Mouse (Mus musculus) hindbrain, embryonic 11.5 days (tissue): ENCODE measurements at regions not wholly inside any gene's neighbourhood (a gene's known extent, or its start where the extent isn't known, plus 50 kb on each side); places are given as distances from the start of the nearest gene placed in this dataset.

Experiments used
- ATAC-seq: fragments of 200-750 bp; cut with Nextera tagmentation; 2 replicates; pipeline ENCODE4 v1.8.0; 2017; ENCODE audit warnings: mild to moderate bottlenecking, moderate TSS enrichment, moderate library complexity; ENCODE audit not compliant: low FRiP score
- DNase-seq: peaks from one replicate; pipeline ENCODE4 v3.0.0-alpha.2; 2015; ENCODE audit warnings: low spot score
- H3K27ac ChIP-seq: fragments of 300-500 bp; sonication (generic); 2 replicates; pipeline ENCODE4 v1.5.1; 2014; ENCODE audit warnings: mild to moderate bottlenecking, low read depth, low read length
- H3K27me3 ChIP-seq: fragments of 300-500 bp; sonication (generic); 2 replicates; pipeline ENCODE4 v1.6.1; 2014; ENCODE audit warnings: mild to moderate bottlenecking, low read length, moderate library complexity, mixed read lengths; ENCODE audit not compliant: control insufficient read depth, insufficient read depth
- H3K36me3 ChIP-seq: fragments of 300-500 bp; sonication (generic); 2 replicates; pipeline ENCODE4 v1.6.1; 2014; ENCODE audit warnings: mild to moderate bottlenecking, low read length, moderate library complexity, mixed read lengths; ENCODE audit not compliant: control insufficient read depth, insufficient read depth
- H3K4me1 ChIP-seq: fragments of 300-500 bp; sonication (generic); replicated peaks from 2 replicates; pipeline ENCODE4 v1.6.1; 2014; ENCODE audit warnings: low read length, mixed read lengths; ENCODE audit not compliant: control insufficient read depth, insufficient read depth
- H3K4me2 ChIP-seq: fragments of 300-500 bp; sonication (generic); replicated peaks from 2 replicates; pipeline ENCODE4 v1.6.1; 2014; ENCODE audit warnings: mild to moderate bottlenecking, low read depth, low read length
- H3K4me3 ChIP-seq: fragments of 300-500 bp; sonication (generic); 2 replicates; pipeline ENCODE4 v1.5.1; 2014; ENCODE audit warnings: low read depth, low read length
- H3K9ac ChIP-seq: fragments of 300-500 bp; sonication (generic); 2 replicates; pipeline ENCODE4 v1.6.1; 2014; ENCODE audit warnings: low read depth, low read length
- H3K9me3 ChIP-seq: fragments of 300-500 bp; sonication (generic); 2 replicates; pipeline ENCODE4 v1.6.1; 2016; ENCODE audit warnings: low read length; ENCODE audit not compliant: control insufficient read depth
- WGBS: fragments of 180-500 bp; shearing (Covaris S2); extraction: QIAGEN DNeasy Blood & Tissue Kit; methylation state at CpG from one replicate; pipeline ENCODE4 v1.1.7; 2014; 5-methylcytosine and 5-hydroxymethylcytosine counted together

DNA sequence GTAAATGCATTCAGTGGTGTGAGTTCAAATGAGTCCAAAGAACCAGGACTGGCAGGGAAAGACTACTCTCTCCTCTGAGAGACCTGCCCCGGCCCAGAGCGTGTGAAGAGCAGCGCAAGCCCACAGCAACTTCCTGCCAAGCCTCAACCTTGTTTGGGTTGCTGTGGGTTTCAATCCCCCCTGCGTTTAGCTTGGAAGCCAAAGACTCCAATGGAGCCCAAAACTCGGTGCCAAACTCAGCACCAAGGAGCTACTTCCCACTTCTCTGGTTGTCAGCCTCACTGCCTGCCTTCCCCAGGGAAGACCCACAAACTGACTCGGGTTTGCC, 354.7 kb upstream of the Nfe2l3 start:
- no peak for DNase-seq
- no peak overlapping the region for H3K9ac ChIP-seq
- ATAC-seq = 0 out of 2 replicates have a peak, but pooled peaks have one; percentile 22
- H3K36me3 ChIP-seq = no peaks in the 10 kb centered on the region
- peak overlapping the region; percentile 78 for H3K27ac ChIP-seq
- peaks cover 10% of the 10 kb centered on the region; the same call in 1 of the 2 replicates for H3K4me1 ChIP-seq
- H3K9me3 ChIP-seq = no peaks in the 10 kb centered on the region
- H3K4me3 ChIP-seq = no peak overlapping the region
- WGBS = 42% methylated on average over 6 of the region's 6 CpGs
- H3K4me2 ChIP-seq = no peak overlapping the region
- no peaks in the 10 kb centered on the region for H3K27me3 ChIP-seq

DNA sequence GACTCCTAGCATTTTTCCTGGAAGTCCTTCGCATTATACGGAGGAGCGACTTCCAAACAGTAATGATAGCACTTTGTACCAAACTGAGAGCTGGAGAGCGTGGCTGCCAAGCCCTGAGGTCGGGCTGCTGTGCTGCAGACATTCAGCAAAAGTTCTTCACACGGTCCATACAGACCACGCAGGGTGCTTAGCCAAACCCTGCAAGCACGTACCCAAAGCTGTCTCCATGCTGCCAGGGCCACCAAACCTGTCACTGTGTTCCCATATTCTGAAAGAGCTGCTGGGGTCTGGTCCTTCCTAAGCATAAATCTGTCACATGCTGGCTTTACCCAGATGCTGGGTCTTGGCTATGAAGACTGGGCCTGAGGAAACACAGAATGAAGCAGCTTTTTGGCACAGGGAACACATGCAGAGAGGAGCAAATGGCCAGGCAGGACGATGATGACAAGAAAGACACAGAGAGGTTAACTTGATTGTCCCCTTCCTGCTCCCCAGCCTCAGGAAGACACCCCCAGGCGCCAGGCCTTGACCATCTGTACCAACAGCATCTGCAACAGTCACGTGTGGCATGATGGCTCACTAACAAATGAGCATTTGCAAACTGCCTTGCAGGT, 354.0 kb upstream of the Nfe2l3 start:
- 63% methylated on average over 11 of the region's 11 CpGs for WGBS
- H3K27ac ChIP-seq = peak overlapping the region; percentile 78
- no peak for ATAC-seq
- H3K9ac ChIP-seq = no peak overlapping the region
- no peak overlapping the region for H3K4me2 ChIP-seq
- H3K27me3 ChIP-seq = no peaks in the 10 kb centered on the region
- H3K36me3 ChIP-seq = no peaks in the 10 kb centered on the region
- no peak for DNase-seq
- peaks cover 10% of the 10 kb centered on the region; the same call in 1 of the 2 replicates for H3K4me1 ChIP-seq
- no peaks in the 10 kb centered on the region for H3K9me3 ChIP-seq
- H3K4me3 ChIP-seq = no peak overlapping the region

DNA sequence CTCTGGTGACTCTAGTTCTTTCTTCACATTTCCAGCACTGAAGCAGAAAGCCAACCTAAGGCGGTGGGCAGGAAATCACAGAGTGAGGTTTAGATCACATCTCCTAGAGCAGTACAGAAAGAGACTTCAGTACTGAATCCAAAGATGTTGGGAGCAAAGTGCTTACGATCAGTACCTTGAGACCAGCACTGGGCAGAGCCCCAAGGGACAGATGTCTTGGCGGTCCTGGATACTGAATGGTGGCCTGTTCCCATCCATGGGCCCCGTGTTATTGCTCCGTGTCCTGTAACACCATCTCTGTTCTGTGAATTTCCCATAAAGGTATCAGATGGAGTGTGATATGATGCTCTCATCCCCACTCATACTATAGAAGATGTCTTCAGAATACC, 353.5 kb upstream of the Nfe2l3 start:
- Histone ChIP-seq H3K27ac (peak overlapping the region; percentile 78), H3K27me3 (no peaks in the 10 kb centered on the region), H3K4me3 (no peak overlapping the region), H3K9me3 (no peaks in the 10 kb centered on the region), H3K4me1 (peaks cover 10% of the 10 kb centered on the region; the same call in 1 of the 2 replicates), H3K9ac (no peak overlapping the region), H3K36me3 (no peaks in the 10 kb centered on the region), H3K4me2 (no peak overlapping the region)
- DNase-seq (no peak), ATAC-seq (no peak)
- 89% methylated on average over 5 of the region's 5 CpGs for WGBS

- no peaks in the 10 kb centered on the region for H3K9me3 ChIP-seq
- WGBS = 87% methylated on average over 5 of the region's 5 CpGs
- H3K4me3 ChIP-seq = no peak overlapping the region
- no peaks in the 10 kb centered on the region for H3K27me3 ChIP-seq
- no peak overlapping the region for H3K27ac ChIP-seq
- H3K4me1 ChIP-seq = peaks cover 8% of the 10 kb centered on the region; the same call in 1 of the 2 replicates
- H3K36me3 ChIP-seq = no peaks in the 10 kb centered on the region
- ATAC-seq (no peak), DNase-seq (no peak)
- no peak overlapping the region for H3K4me2 ChIP-seq
- no peak overlapping the region for H3K9ac ChIP-seq
These were observed 351.4 kb upstream of the Nfe2l3 start for GRCm38 (mm10) chr6:51081056-51081455.

- Histone ChIP-seq H3K4me3 (no peak overlapping the region), H3K36me3 (no peaks in the 10 kb centered on the region), H3K4me2 (no peak overlapping the region), H3K27ac (no peak overlapping the region), H3K9ac (no peak overlapping the region), H3K9me3 (no peaks in the 10 kb centered on the region), H3K4me1 (no peaks in the 10 kb centered on the region), H3K27me3 (no peaks in the 10 kb centered on the region)
- no peak for DNase-seq
- no peak for ATAC-seq
- 75% methylated on average over 9 of the region's 9 CpGs for WGBS
These were observed 347.8 kb upstream of the Nfe2l3 start for GRCm38 (mm10) chr6:51084656-51085055.

DNA sequence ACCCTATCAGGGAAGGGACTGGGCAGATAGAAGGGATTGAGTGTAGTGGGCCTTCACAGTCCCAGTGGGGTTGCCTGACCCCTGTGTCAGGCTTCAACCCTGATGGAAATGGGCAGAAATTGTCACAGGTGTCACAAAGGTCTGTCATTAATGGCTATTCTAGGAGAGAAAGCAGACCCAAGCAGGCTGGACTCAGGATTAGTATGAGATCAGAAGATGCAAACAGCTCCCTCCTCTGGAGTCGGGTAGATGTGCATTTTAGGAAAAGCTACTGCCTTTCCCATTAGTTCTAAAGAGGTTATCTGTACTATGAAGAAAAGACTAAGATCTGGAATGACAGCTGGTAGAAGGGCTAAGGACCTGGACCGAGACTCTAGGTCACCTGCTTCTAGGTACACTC, 346.9 kb upstream of the Nfe2l3 start:
- Histone ChIP-seq H3K4me3 (no peak overlapping the region), H3K27me3 (no peaks in the 10 kb centered on the region), H3K9me3 (no peaks in the 10 kb centered on the region), H3K9ac (no peak overlapping the region), H3K27ac (no peak overlapping the region), H3K4me2 (no peak overlapping the region), H3K4me1 (no peaks in the 10 kb centered on the region), H3K36me3 (no peaks in the 10 kb centered on the region)
- no peak for DNase-seq
- WGBS = 60% methylated on average over 2 of the region's 2 CpGs
- no peak for ATAC-seq

GRCm38 (mm10) chr6:51086347-51086746, 346.1 kb upstream of the Nfe2l3 start:
- Histone ChIP-seq H3K4me3 (no peak overlapping the region), H3K9ac (no peak overlapping the region), H3K9me3 (no peaks in the 10 kb centered on the region), H3K27me3 (no peaks in the 10 kb centered on the region), H3K4me2 (no peak overlapping the region), H3K4me1 (no peaks in the 10 kb centered on the region), H3K27ac (no peak overlapping the region), H3K36me3 (no peaks in the 10 kb centered on the region)
- WGBS = 78% methylated on average over 4 of the region's 4 CpGs
- DNase-seq = no peak
- ATAC-seq = no peak

DNA sequence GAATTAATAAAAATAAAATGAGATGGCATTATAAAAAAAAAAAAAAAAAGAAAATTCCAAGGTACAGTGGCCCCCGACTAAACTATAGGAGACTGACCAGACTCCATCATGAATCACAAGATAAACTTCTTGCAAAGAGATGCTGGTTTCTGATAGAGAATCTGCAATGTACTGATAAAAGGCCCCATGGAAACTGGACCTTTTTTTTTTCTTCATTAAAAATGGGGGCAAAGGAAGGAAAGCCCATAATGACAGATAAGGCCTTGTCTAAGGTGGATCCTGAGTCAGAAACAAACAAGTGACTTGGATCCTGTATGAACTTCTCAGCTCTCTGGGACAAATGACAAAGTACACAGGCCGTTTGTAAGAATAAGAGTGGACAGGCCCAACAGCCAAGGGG, 344.7 kb upstream of the Nfe2l3 start:
- Histone ChIP-seq H3K4me2 (no peak overlapping the region), H3K9ac (no peak overlapping the region), H3K9me3 (no peaks in the 10 kb centered on the region), H3K27me3 (no peaks in the 10 kb centered on the region), H3K27ac (no peak overlapping the region), H3K4me1 (no peaks in the 10 kb centered on the region), H3K36me3 (no peaks in the 10 kb centered on the region), H3K4me3 (no peak overlapping the region)
- DNase-seq = no peak
- ATAC-seq = no peak
- WGBS = 68% methylated on average over 2 of the region's 2 CpGs

- DNase-seq = no peak
- Histone ChIP-seq H3K4me1 (no peaks in the 10 kb centered on the region), H3K27me3 (no peaks in the 10 kb centered on the region), H3K9me3 (no peaks in the 10 kb centered on the region), H3K36me3 (no peaks in the 10 kb centered on the region), H3K9ac (no peak overlapping the region), H3K4me3 (no peak overlapping the region), H3K27ac (no peak overlapping the region), H3K4me2 (no peak overlapping the region)
- 64% methylated on average over 6 of the region's 6 CpGs for WGBS
- no peak for ATAC-seq
These were observed 343.7 kb upstream of the Nfe2l3 start for GRCm38 (mm10) chr6:51088641-51089372.
